Mouse (Mus musculus) hindbrain, embryonic 14.5 days (tissue): ENCODE results near the gene 4930590J08Rik. TPM values are rescaled to one million over a fixed set of nuclear protein-coding genes. Genes with fewer than 3 reads are reported as not detected.
"Not testable (repeated sequence)": the region's sequence is repeated elsewhere in the genome, so short reads cannot be mapped to it uniquely, and the experiment has no call there.

Source experiments
- ATAC-seq: fragments of 200-750 bp; cut with Nextera tagmentation; 2 replicates; pipeline ENCODE4 v1.8.0; 2017; ENCODE audit warnings: moderate number of reproducible peaks, mild to moderate bottlenecking, moderate TSS enrichment, moderate library complexity; ENCODE audit not compliant: low FRiP score
- DNase-seq: peaks from one replicate; pipeline ENCODE4 v3.0.0-alpha.2; 2015; ENCODE audit warnings: low spot score
- H3K27ac ChIP-seq: fragments of 300-500 bp; sonication (generic); 2 replicates; pipeline ENCODE4 v1.5.1; 2014; ENCODE audit warnings: mild to moderate bottlenecking, moderate library complexity
- H3K27me3 ChIP-seq: fragments of 300-500 bp; sonication (generic); 2 replicates; pipeline ENCODE4 v1.6.1; 2014; ENCODE audit warnings: mild to moderate bottlenecking, low read length, mixed read lengths; ENCODE audit not compliant: control insufficient read depth, insufficient read depth
- H3K36me3 ChIP-seq: fragments of 300-500 bp; sonication (generic); replicated peaks from 2 replicates; pipeline ENCODE4 v1.6.1; 2014; ENCODE audit not compliant: control insufficient read depth, insufficient read depth
- H3K4me1 ChIP-seq: fragments of 300-500 bp; sonication (generic); replicated peaks from 2 replicates; pipeline ENCODE4 v1.6.1; 2014; ENCODE audit warnings: antibody characterized with exemption, low read length, mixed read lengths; ENCODE audit not compliant: control insufficient read depth, insufficient read depth
- H3K4me2 ChIP-seq: fragments of 300-500 bp; sonication (generic); replicated peaks from 2 replicates; pipeline ENCODE4 v1.6.1; 2014; ENCODE audit warnings: mild to moderate bottlenecking, moderate library complexity
- H3K4me3 ChIP-seq: fragments of 300-500 bp; sonication (generic); replicated peaks from 2 replicates; pipeline ENCODE4 v1.5.1; 2014; ENCODE audit warnings: mild to moderate bottlenecking, low read length
- H3K9ac ChIP-seq: fragments of 300-500 bp; sonication (generic); 2 replicates; pipeline ENCODE4 v1.6.1; 2014
- H3K9me3 ChIP-seq: fragments of 300-500 bp; sonication (generic); 2 replicates; pipeline ENCODE4 v1.6.1; 2016; ENCODE audit warnings: low read length; ENCODE audit not compliant: control insufficient read depth
- WGBS: fragments of 180-500 bp; shearing (Covaris S2); extraction: QIAGEN DNeasy Blood & Tissue Kit; methylation state at CpG from one replicate; pipeline ENCODE4 v1.1.7; 2014; 5-methylcytosine and 5-hydroxymethylcytosine counted together
- polyA plus RNA-seq: library from polyadenylated mRNA; unstranded; fragments of >200 nt; fragmentation: Nextera tagmentation; extraction: Ambion mirVana; gene quantifications from 2 replicates; pipeline ENCODE4 v1.2.1, GENCODE M21; 2014

The 4930590J08Rik gene
- 1.2 and 1.4 TPM in 2 replicates for polyA plus RNA-seq

GRCm38 (mm10) chr6:91902509-91902908, at the start of gene 4930590J08Rik:
Gene 4930590J08Rik (plus strand): TSS chr6:91902809.
- H3K9ac ChIP-seq, DNase-seq, H3K9me3 ChIP-seq, H3K4me1 ChIP-seq, H3K4me3 ChIP-seq, H3K27me3 ChIP-seq, ATAC-seq, H3K27ac ChIP-seq, H3K4me2 ChIP-seq: not testable (repeated sequence)
- peaks cover 51% of the 10 kb centered on the region for H3K36me3 ChIP-seq
- 97% methylated on average over 2 of the region's 2 CpGs for WGBS

GRCm38 (mm10) chr6:91858339-91858738, 44.3 kb upstream of the 4930590J08Rik start:
- no peaks in the 10 kb centered on the region for H3K4me1 ChIP-seq
- no peaks in the 10 kb centered on the region for H3K36me3 ChIP-seq
- no peaks in the 10 kb centered on the region for H3K9me3 ChIP-seq
- 76% methylated on average over 5 of the region's 5 CpGs for WGBS
- no peak overlapping the region for H3K4me3 ChIP-seq
- no peak overlapping the region for H3K9ac ChIP-seq
- ATAC-seq = no peak
- no peaks in the 10 kb centered on the region for H3K27me3 ChIP-seq
- no peak for DNase-seq
- no peak overlapping the region for H3K27ac ChIP-seq
- no peak overlapping the region for H3K4me2 ChIP-seq

- ATAC-seq (no peak), DNase-seq (no peak)
- no peaks in the 10 kb centered on the region for H3K4me1 ChIP-seq
- no peak overlapping the region for H3K4me2 ChIP-seq
- H3K9me3 ChIP-seq = no peaks in the 10 kb centered on the region
- no peak overlapping the region for H3K9ac ChIP-seq
- no peaks in the 10 kb centered on the region for H3K36me3 ChIP-seq
- no peaks in the 10 kb centered on the region for H3K27me3 ChIP-seq
- H3K27ac ChIP-seq = no peak overlapping the region
- H3K4me3 ChIP-seq = no peak overlapping the region
Observed at GRCm38 (mm10) chr6:91862848-91863247, 39.8 kb upstream of the 4930590J08Rik start.

GRCm38 (mm10) chr6:91864595-91864994, 38.0 kb upstream of the 4930590J08Rik start:
- ATAC-seq = no peak
- H3K9ac ChIP-seq = no peak overlapping the region
- H3K36me3 ChIP-seq = no peaks in the 10 kb centered on the region
- H3K27ac ChIP-seq = no peak overlapping the region
- H3K27me3 ChIP-seq = no peaks in the 10 kb centered on the region
- 82% methylated on average over 5 of the region's 5 CpGs for WGBS
- H3K9me3 ChIP-seq = no peaks in the 10 kb centered on the region
- no peak overlapping the region for H3K4me3 ChIP-seq
- DNase-seq = no peak
- no peak overlapping the region for H3K4me2 ChIP-seq
- no peaks in the 10 kb centered on the region for H3K4me1 ChIP-seq

- H3K9ac ChIP-seq = no peak overlapping the region
- no peaks in the 10 kb centered on the region for H3K27me3 ChIP-seq
- no peak overlapping the region for H3K4me3 ChIP-seq
- ATAC-seq (no peak), DNase-seq (no peak)
- no peak overlapping the region for H3K4me2 ChIP-seq
- H3K36me3 ChIP-seq = no peaks in the 10 kb centered on the region
- no peaks in the 10 kb centered on the region for H3K4me1 ChIP-seq
- H3K27ac ChIP-seq = no peak overlapping the region
- 90% methylated on average over 11 of the region's 11 CpGs for WGBS
- H3K9me3 ChIP-seq = no peaks in the 10 kb centered on the region
Observed at GRCm38 (mm10) chr6:91865601-91866000, 37.0 kb upstream of the 4930590J08Rik start.

- Histone ChIP-seq H3K4me3 (no peak overlapping the region), H3K4me1 (no peaks in the 10 kb centered on the region), H3K4me2 (no peak overlapping the region), H3K9ac (no peak overlapping the region), H3K27ac (no peak overlapping the region), H3K9me3 (no peaks in the 10 kb centered on the region), H3K36me3 (no peaks in the 10 kb centered on the region), H3K27me3 (0 out of 2 replicates have a peak, but pooled peaks cover 3% of the 10 kb centered on the region)
- ATAC-seq (no peak), DNase-seq (no peak)
- WGBS = 91% methylated on average over 5 of the region's 5 CpGs
Observed at GRCm38 (mm10) chr6:91868091-91868490, 34.5 kb upstream of the 4930590J08Rik start.

- no peak overlapping the region for H3K27ac ChIP-seq
- H3K9me3 ChIP-seq = no peaks in the 10 kb centered on the region
- peaks cover 7% of the 10 kb centered on the region; the same call in 1 of the 2 replicates for H3K27me3 ChIP-seq
- WGBS = 57% methylated on average over 2 of the region's 2 CpGs
- no peaks in the 10 kb centered on the region for H3K36me3 ChIP-seq
- no peak overlapping the region for H3K4me3 ChIP-seq
- DNase-seq = no peak
- no peak overlapping the region for H3K4me2 ChIP-seq
- peaks cover 6% of the 10 kb centered on the region for H3K4me1 ChIP-seq
- no peak overlapping the region for H3K9ac ChIP-seq
- no peak for ATAC-seq
Observed at GRCm38 (mm10) chr6:91872781-91873180, 29.8 kb upstream of the 4930590J08Rik start.

- H3K4me1 ChIP-seq = peaks cover 21% of the 10 kb centered on the region
- peak within 1 kb of the TSS; percentile 91 for H3K9ac ChIP-seq
- H3K4me3 ChIP-seq = peak within 1 kb of the TSS; percentile 78
- under 1% methylated on average over 47 of the region's 47 CpGs for WGBS
- DNase-seq (peak; percentile 98), ATAC-seq (peak; percentile 93)
- H3K36me3 ChIP-seq = peaks cover 23% of the 10 kb centered on the region
- H3K27me3 ChIP-seq = peaks cover 4% of the 10 kb centered on the region; the same call in 1 of the 2 replicates
- H3K4me2 ChIP-seq = peak within 1 kb of the TSS; percentile 88
- H3K27ac ChIP-seq = peak within 1 kb of the TSS; percentile 88
- no peaks in the 10 kb centered on the region for H3K9me3 ChIP-seq
Observed at GRCm38 (mm10) chr6:91877885-91878651, 24.5 kb upstream of the 4930590J08Rik start, which contains the start of gene Ccdc174. Gene Ccdc174 (plus strand): TSS chr6:91878053.

- Histone ChIP-seq H3K36me3 (peaks cover 77% of the 10 kb centered on the region), H3K9ac (no peak overlapping the region)
Observed at GRCm38 (mm10) chr6:91883859-91884258, 18.8 kb upstream of the 4930590J08Rik start.

More at GRCm38 (mm10) chr6:91883859-91884258, 18.8 kb upstream of the 4930590J08Rik start:
- H3K4me3 ChIP-seq = no peak overlapping the region
- DNase-seq (no peak), ATAC-seq (no peak)
- no peaks in the 10 kb centered on the region for H3K9me3 ChIP-seq
- peaks cover 12% of the 10 kb centered on the region for H3K4me1 ChIP-seq
- no peak overlapping the region for H3K27ac ChIP-seq
- WGBS = 89% methylated on average over 2 of the region's 2 CpGs
- no peak overlapping the region for H3K4me2 ChIP-seq
- H3K27me3 ChIP-seq = no peaks in the 10 kb centered on the region
